Mouse (Mus musculus) testis, postnatal 14 days (tissue): Measurements from ENCODE around the gene Mettl8.

Source experiments
- DNase-seq: peaks from one replicate; pipeline ENCODE4 v3.0.0; 2021; ENCODE audit warnings: low spot score

Gene Mettl8

DNA sequence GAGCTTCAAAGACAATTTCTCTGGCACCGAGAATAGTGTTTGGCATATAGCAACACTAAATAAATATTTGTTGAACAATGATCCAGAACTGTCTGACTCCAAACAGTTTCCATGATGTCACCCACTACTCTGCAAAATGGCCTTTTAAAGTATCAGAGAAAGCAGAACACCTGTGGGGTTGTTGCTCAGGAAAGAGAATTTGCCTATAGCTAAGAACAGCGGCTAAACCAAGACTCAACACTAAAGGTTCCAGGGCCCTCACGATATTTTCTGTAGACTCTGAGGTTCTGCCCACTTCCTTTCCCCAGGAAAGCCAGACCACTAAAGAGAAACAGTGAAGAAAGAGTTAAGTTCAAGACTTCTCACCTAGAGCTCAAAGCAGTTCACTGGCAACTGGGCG is 122.4 kb downstream of the Mettl8 start:
- no peak for DNase-seq

DNA sequence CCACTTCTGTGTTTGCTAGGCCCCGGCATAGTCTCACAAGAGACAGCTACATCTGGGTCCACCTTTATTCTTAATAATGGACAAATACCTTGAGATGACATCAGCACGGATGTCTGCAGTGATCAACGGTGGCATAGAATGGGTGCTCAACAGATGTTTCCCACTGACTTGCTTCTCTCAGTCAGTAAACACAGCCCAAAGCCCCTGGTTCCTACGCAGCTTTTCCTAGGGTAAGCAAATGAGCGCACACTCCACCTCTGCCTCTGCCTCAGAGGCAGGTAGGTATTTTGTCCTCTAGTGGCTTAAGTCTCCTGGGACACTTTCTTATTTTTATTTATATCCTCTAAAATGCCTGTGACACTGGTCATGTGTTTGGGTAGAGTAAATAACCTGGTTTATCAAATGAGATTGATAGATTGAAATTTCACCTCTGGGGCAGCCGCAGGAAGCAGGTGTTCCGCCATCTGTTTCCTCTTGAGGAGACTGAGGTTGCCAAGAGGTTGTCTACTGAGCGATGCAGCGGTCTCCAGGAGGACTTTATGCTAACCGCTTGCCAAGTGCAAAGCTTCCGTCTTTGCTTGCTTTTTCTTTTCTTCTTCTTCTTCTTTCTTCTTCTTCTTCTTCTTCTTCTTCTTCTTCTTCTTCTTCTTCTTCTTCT is 124.6 kb downstream of the Mettl8 start:
- DNase-seq, result no peak

DNA sequence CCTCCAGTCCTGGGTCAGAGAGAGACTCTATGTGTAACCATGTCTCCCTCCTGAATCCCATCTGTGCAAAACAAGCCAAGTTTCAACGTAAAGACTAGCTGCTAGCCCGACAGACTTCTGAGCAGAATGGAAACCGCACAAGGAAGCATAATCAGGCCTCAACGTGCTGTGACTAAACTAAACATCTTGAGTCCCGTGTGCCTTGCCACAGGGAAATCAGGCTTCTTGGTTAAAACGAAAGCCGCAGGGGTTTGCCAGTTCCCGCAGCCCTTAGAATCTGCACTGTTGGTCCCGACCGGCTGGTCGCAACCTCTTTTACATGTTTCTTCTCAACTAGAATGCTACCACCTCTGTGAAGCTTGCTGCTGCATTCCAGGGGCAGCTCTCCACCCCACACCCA is 125.7 kb downstream of the Mettl8 start:
- DNase-seq, result no peak

DNA sequence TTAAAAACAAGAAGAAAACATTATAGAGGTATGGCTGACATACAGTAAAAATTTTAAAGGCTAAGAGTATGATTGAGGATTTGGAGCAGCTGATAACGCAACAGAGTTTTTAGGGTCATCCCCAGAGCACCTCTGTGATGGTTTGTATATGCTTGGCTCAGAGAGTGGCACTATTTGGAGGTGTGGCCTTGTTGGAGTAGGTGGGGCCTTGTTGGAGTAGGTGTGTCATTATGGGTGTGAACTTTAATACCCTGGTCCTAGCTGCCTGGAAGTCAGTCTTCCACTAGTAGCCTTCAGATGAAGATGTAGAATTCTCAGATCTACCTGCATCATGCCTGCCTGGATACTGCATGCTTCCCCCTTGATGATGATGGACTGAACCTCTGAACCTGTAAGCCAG is 131.3 kb downstream of the Mettl8 start:
- no peak for DNase-seq

DNA sequence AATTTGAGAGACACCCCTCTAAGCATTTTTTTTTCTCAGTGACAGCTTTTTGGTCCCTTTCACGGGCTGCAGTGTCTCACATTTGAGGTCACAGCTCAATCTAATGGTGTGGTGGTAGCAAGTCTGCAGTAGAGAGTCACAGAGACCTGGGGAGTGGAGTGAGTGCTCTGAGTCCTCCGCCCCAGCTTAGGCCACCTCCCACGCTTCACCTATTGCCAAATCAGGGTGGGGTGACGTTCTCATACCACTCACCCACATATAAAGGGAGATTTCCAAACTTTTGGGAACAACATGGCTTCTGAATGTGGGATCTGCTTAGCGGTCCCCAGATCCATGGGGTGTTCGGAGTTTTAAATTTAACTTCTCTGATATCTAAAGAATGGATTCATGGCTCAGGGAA is 132.6 kb downstream of the Mettl8 start:
- DNase-seq, result no peak

DNA sequence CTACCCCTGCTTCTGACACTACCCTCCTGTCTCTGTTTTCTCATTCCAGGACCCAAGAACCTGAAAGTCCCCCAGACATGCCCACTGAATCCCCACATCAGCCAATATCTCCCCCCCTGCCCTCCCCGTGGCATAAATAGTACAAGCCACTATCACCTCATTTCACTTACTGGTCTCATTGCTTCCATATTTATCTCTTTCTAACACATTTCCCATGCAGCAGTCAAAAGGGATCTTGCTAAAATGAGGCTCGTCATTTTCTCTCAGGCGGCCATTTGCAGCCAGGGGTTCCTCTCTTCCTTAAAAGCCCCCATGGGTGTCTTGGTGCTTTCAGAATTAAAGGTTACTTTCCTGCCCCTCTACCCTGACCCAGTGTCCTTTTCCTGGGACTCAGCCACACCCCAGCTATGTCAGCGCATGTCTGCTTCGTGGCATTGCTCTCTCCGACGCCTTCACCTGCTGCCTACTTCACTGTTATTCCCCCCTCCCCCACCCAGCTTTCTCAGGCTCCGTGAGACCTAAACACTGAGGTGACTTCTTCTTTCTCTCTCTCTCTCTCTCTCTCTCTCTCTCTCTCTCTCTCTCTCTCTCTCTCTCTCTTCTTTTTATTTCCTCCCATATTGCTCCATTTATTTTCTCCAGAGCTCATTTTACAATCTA is 134.3 kb downstream of the Mettl8 start:
- no peak for DNase-seq

DNA sequence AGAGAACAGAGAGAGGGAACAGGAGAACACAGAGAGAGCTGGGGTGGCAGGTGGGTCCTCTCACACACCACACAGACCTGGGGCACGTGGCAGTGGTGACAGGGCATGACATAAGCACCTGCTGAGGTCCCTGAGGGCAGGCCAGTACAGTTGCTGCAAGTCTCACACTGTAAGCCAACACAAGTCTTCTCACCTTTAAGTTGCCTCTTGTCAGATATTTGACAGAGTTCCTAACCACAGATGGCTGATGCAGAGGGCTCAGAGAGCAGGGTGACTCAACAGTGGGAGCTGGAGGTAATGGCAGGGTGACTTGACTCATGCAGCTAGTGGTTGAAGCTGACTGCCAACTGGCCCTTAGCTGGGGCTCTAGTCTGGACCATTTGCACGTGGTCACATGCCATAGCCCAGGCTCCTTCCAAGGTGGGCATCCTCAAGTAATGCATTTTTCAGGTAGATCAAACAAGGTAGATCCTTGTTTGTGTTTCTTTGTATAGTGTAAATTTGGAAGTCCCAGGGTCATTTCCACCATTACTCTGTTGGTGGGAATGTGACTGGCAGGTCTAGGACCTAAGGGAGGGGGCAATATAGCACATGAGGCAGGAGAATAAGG is 135.4 kb downstream of the Mettl8 start:
- no peak for DNase-seq

DNA sequence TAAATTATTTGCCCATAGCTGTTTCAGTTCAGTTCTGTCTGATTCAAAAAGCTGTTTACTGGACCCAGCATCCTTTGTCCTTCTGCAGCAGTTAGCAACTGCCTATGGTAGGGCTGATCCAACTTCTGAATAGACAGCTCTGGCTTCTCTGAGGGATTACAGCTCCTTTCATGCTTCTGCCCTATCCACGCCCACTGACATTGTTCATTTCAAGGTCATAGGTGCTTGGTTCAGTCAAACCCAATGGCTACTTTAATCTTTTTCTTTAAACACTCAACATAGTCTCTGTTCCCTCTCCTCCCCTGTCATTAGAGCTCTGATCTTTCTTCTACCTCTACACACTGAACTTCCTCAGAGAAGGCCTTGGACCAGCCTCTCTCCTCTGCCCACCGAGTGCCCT is 136.9 kb downstream of the Mettl8 start:
- DNase-seq, result no peak
